Mouse (Mus musculus): ENCODE data around the gene Shroom2. TPM values are rescaled to one million over a fixed set of nuclear protein-coding genes. Genes with fewer than 3 reads are reported as not detected.

Gene Shroom2
- polyA plus RNA-seq, 1 experiment from 2014 or later = 7.2 TPM

DNA sequence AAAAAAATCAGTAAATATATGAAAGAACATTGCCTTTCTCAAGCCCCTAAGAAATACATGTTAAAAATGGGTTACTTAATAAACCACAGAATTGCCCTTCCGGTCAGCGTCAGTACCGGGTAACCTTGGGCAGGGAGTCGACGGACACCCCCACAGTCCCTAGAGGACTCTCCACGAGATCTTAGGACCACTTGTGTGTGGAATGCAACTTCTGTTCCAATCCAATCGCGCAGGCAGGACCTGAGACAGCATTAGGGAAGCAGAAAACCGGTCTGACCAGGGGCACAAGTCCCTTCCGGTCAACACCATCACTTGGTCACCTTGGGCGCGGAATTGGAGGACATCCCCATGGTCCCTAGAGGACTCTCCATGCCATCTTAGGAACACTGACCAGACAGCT lies 133.9 kb downstream of the Shroom2 start:
- no peaks in the 10 kb centered on the region for H3K4me1 ChIP-seq (replicated peaks; ENCODE audit: control insufficient read depth, insufficient read depth, low read length)
- H3K27ac ChIP-seq (ENCODE audit: low read length) = no peak overlapping the region
- H3K9me3 ChIP-seq (ENCODE audit: control insufficient read depth, low read length) = no peaks in the 10 kb centered on the region
- no peak overlapping the region for H3K4me3 ChIP-seq (ENCODE audit: low read length)
- no peak overlapping the region for H3K4me2 ChIP-seq (ENCODE audit: low read depth, low read length)
- 74% methylated on average over 12 of the region's 12 CpGs for WGBS
- no peaks in the 10 kb centered on the region; the same call in 1 of the 2 replicates for H3K27me3 ChIP-seq (ENCODE audit: control insufficient read depth, insufficient read depth, low read depth, low read length)
- no peak overlapping the region for H3K9ac ChIP-seq (ENCODE audit: low read length)
- H3K36me3 ChIP-seq (ENCODE audit: control insufficient read depth, insufficient read depth, low read length) = no peaks in the 10 kb centered on the region
- ATAC-seq (ENCODE audit: low read depth) = no peak

DNA sequence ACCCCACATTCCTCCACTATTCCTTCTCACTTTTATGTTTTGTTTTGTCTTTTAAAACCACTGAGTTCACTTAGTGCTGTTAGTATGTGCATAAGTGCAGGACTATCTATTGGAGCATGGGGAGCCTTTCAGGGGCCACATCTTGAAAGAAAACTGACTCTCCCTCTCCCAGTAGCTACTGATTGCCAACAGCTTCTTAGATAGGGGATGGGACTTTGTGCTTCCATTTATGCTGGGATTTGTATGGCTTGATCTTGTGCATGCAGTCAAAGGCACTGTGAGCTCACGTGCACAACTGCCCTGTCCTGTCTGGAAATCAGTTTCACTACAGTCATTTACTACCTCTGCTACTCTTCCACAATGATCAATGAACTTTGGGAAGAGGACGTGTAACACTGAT lies 147.9 kb downstream of the Shroom2 start:
- ATAC-seq (ENCODE audit: low read depth) = no peak
- no peak overlapping the region for H3K27ac ChIP-seq (ENCODE audit: low read length)
- WGBS = 79% methylated on average over 2 of the region's 2 CpGs
- no peak overlapping the region for H3K4me2 ChIP-seq (ENCODE audit: low read depth, low read length)
- no peaks in the 10 kb centered on the region for H3K4me1 ChIP-seq (replicated peaks; ENCODE audit: control insufficient read depth, insufficient read depth, low read length)
- H3K9ac ChIP-seq (ENCODE audit: low read length) = no peak overlapping the region
- no peak overlapping the region for H3K4me3 ChIP-seq (ENCODE audit: low read length)
- 0 out of 2 replicates have a peak, but pooled peaks cover 3% of the 10 kb centered on the region for H3K36me3 ChIP-seq (ENCODE audit: control insufficient read depth, insufficient read depth, low read length)
- H3K27me3 ChIP-seq (ENCODE audit: control insufficient read depth, insufficient read depth, low read depth, low read length) = no peaks in the 10 kb centered on the region; the same call in none of the 2 replicates
- no peaks in the 10 kb centered on the region for H3K9me3 ChIP-seq (ENCODE audit: control insufficient read depth, low read length)

DNA sequence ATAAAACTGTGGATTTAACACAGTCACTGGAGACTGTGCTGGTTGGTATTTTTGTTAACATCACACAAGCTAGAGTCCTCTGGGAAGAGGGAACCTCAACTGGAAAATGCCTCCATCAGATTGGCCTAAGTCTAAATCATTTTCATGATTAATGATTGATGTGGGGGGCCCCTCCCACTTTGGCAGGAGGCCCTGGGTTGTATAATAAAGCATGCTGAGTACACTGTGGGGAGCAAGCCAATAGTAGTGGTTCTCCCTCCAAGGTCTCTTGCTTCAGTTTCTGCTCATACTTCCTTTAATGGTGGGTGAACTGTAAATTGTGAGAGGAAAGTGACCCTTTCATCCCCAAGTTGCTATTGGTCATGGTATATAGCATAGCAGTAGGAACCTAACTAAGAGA lies 148.3 kb downstream of the Shroom2 start:
- H3K9ac ChIP-seq (ENCODE audit: low read length) = no peak overlapping the region
- ATAC-seq (ENCODE audit: low read depth) = no peak
- H3K4me2 ChIP-seq (ENCODE audit: low read depth, low read length) = no peak overlapping the region
- H3K4me3 ChIP-seq (ENCODE audit: low read length) = no peak overlapping the region
- H3K27ac ChIP-seq (ENCODE audit: low read length) = no peak overlapping the region
- no peaks in the 10 kb centered on the region for H3K4me1 ChIP-seq (replicated peaks; ENCODE audit: control insufficient read depth, insufficient read depth, low read length)
- H3K36me3 ChIP-seq (ENCODE audit: control insufficient read depth, insufficient read depth, low read length) = 0 out of 2 replicates have a peak, but pooled peaks cover 3% of the 10 kb centered on the region
- H3K9me3 ChIP-seq (ENCODE audit: control insufficient read depth, low read length) = no peaks in the 10 kb centered on the region
- H3K27me3 ChIP-seq (ENCODE audit: control insufficient read depth, insufficient read depth, low read depth, low read length) = no peaks in the 10 kb centered on the region; the same call in none of the 2 replicates

DNA sequence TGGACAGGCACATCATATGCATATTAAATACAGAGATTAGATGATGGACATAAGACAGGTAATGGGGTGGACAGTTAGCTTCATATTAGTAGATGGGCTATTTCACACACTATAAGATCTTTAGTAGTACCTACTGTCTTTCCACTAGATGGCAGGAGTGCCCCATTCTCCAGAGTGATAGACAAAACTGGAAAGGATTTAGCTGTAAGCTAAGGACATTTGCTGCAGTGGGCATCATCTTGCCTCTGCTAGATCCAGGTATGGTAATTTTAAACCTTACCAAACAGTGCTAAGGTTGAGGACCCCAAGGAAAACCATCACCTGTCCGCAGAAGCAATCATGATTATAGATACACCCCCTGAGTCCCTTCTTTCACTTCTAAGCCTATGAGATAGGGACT lies 150.8 kb downstream of the Shroom2 start:
- no peak overlapping the region for H3K4me3 ChIP-seq (ENCODE audit: low read length)
- ATAC-seq (ENCODE audit: low read depth) = no peak
- no peak overlapping the region for H3K27ac ChIP-seq (ENCODE audit: low read length)
- no peaks in the 10 kb centered on the region for H3K9me3 ChIP-seq (ENCODE audit: control insufficient read depth, low read length)
- 0 out of 2 replicates have a peak, but pooled peaks cover 3% of the 10 kb centered on the region for H3K36me3 ChIP-seq (ENCODE audit: control insufficient read depth, insufficient read depth, low read length)
- H3K9ac ChIP-seq (ENCODE audit: low read length) = no peak overlapping the region
- H3K27me3 ChIP-seq (ENCODE audit: control insufficient read depth, insufficient read depth, low read depth, low read length) = peaks cover 2% of the 10 kb centered on the region; the same call in 1 of the 2 replicates
- 52% methylated on average over 1 of the region's 1 CpGs for WGBS
- no peaks in the 10 kb centered on the region for H3K4me1 ChIP-seq (replicated peaks; ENCODE audit: control insufficient read depth, insufficient read depth, low read length)
- H3K4me2 ChIP-seq (ENCODE audit: low read depth, low read length) = no peak overlapping the region

DNA sequence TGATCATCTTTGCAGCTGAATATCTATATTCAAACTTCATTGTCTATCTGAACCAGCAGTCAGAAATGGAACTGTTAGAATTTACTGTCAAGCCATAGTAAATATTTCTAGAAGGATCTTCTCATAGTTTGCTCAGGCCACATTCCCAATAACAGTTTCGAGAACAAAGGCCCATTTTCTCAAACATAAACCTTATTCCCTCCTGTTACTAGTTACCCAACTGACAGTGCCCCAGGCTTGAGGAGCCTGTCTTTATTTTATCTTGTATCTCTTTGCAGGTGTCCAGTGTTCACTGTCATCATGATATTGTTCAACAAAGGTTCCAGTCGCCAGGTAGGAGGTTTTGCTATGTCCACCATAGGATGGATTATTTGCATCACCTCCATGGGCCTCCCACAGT lies 206.2 kb downstream of the Shroom2 start, which contains the start of gene Cldn34a:
TSS of gene Cldn34a (plus strand) at position 301 of the 400 bp plus-strand sequence.
- no peak for ATAC-seq (ENCODE audit: low read depth)
- 61% methylated on average over 2 of the region's 2 CpGs for WGBS
- H3K36me3 ChIP-seq (ENCODE audit: control insufficient read depth, insufficient read depth, low read length) = no peaks in the 10 kb centered on the region

More for the DNA sequence above, 206.2 kb downstream of the Shroom2 start, which contains the start of gene Cldn34a:
- H3K4me2 ChIP-seq (ENCODE audit: low read depth, low read length) = no peak within 1 kb of the TSS
- H3K9ac ChIP-seq (ENCODE audit: low read length) = no peak within 1 kb of the TSS
- no peak within 1 kb of the TSS for H3K27ac ChIP-seq (ENCODE audit: low read length)
- H3K4me1 ChIP-seq (replicated peaks; ENCODE audit: control insufficient read depth, insufficient read depth, low read length) = no peaks in the 10 kb centered on the region
- H3K4me3 ChIP-seq (ENCODE audit: low read length) = no peak within 1 kb of the TSS
- no peaks in the 10 kb centered on the region for H3K9me3 ChIP-seq (ENCODE audit: control insufficient read depth, low read length)
- no peaks in the 10 kb centered on the region for H3K27me3 ChIP-seq (ENCODE audit: control insufficient read depth, insufficient read depth, low read depth, low read length)

Other genes with a start within 250 kb of the Shroom2 start
- gene Cldn34a, start 206.1 kb downstream of the Shroom2 start, polyA plus RNA-seq (2015; fragmentation: Nextera tagmentation; extraction: Ambion mirVana) = not detected in 2 replicates
- 0.36 TPM in 1 of 2 replicates, not detected in the other for gene Gpr143, start 12.5 kb upstream of the Shroom2 start, polyA plus RNA-seq (2015; fragmentation: Nextera tagmentation; extraction: Ambion mirVana)
- 0.47 and 0.60 TPM in 2 replicates for gene Usp51, start 237.0 kb upstream of the Shroom2 start, polyA plus RNA-seq (2015; fragmentation: Nextera tagmentation; extraction: Ambion mirVana)